Mouse (Mus musculus) midbrain, embryonic 12.5 days (tissue): ENCODE measurements around the gene Ccr4. TPM values are rescaled to one million over a fixed set of nuclear protein-coding genes. Genes with fewer than 3 reads are reported as not detected.
"Not testable (repeated sequence)": the region's sequence is repeated elsewhere in the genome, so short reads cannot be mapped to it uniquely, and the experiment has no call there.

Experiments used
- ATAC-seq: fragments of 200-750 bp; cut with Nextera tagmentation; 2 replicates; pipeline ENCODE4 v1.8.0; 2017; ENCODE audit warnings: low read depth, moderate TSS enrichment, moderate library complexity; ENCODE audit not compliant: low FRiP score
- H3K27ac ChIP-seq: fragments of 300-500 bp; sonication (generic); replicated peaks from 2 replicates; pipeline ENCODE4 v1.5.1; 2016; ENCODE audit warnings: mild to moderate bottlenecking
- H3K27me3 ChIP-seq: fragments of 300-500 bp; sonication (generic); 2 replicates; pipeline ENCODE4 v1.6.1; 2016; ENCODE audit warnings: mild to moderate bottlenecking
- H3K36me3 ChIP-seq: fragments of 300-500 bp; sonication (generic); 2 replicates; pipeline ENCODE4 v1.6.1; 2016
- H3K4me1 ChIP-seq: fragments of 300-500 bp; sonication (generic); 2 replicates; pipeline ENCODE4 v1.6.1; 2016
- H3K4me2 ChIP-seq: fragments of 300-500 bp; sonication (generic); replicated peaks from 2 replicates; pipeline ENCODE4 v1.6.1; 2016; ENCODE audit warnings: mild to moderate bottlenecking, moderate library complexity
- H3K4me3 ChIP-seq: fragments of 300-500 bp; sonication (generic); 2 replicates; pipeline ENCODE4 v1.5.1; 2016; ENCODE audit warnings: mild to moderate bottlenecking
- H3K9ac ChIP-seq: fragments of 300-500 bp; sonication (generic); replicated peaks from 2 replicates; pipeline ENCODE4 v1.6.1; 2016; ENCODE audit warnings: mild to moderate bottlenecking, moderate library complexity
- H3K9me3 ChIP-seq: fragments of 300-500 bp; sonication (generic); 2 replicates; pipeline ENCODE4 v1.6.1; 2016; ENCODE audit warnings: mild to moderate bottlenecking
- WGBS: fragments of 180-500 bp; shearing (Covaris S2); methylation state at CpG from one replicate; pipeline ENCODE4 v1.1.7; 2016; 5-methylcytosine and 5-hydroxymethylcytosine counted together
- polyA plus RNA-seq: library from polyadenylated mRNA; unstranded; fragments of >200 nt; fragmentation: Nextera tagmentation; extraction: Ambion mirVana; gene quantifications from 2 replicates; pipeline ENCODE4 v1.2.1, GENCODE M21; 2016

Gene Ccr4
- polyA plus RNA-seq, 1 experiment from 2014 or later, result not detected

DNA sequence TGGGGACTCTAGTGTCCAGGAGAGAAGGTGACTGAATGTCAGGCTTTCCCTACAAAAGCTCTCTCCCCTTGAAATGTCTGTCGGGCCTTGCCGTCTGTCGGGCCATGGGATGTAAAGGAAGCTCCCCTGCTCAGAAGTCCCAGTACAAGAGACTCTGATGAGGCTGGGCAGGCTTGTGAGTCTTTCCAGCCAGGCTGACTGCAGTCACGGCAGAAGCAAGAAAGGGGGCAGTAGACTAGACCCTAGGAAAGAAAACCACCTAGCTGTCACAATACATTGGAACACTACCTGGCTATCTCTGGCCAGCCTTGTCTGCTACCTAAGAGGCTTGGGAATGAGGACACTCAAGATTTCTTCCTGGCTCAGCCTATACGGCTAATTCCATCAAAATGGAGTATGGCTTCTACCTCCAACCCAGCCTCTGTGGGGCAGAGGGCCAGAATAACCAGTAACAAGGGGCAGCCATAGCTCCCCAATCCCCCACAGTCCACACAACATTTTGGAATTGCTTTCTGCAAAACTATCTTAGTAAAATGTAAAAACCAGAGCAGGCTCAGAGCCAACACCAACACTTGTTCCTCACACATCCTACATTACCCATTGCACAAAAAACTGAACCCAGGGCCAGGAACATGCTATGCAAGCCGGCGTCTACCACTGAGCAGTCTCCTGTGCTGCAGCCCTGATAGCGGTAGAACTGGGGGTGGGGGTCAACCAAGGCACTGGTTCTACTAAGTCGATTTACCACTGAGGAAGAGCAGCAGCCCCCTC is 30.2 kb upstream of the Ccr4 start:
- Histone ChIP-seq H3K4me2 (no peak overlapping the region), H3K9ac (no peak overlapping the region), H3K36me3 (no peaks in the 10 kb centered on the region), H3K4me1 (peaks cover 24% of the 10 kb centered on the region), H3K27me3 (no peaks in the 10 kb centered on the region), H3K4me3 (no peak overlapping the region), H3K27ac (no peak overlapping the region), H3K9me3 (no peaks in the 10 kb centered on the region)
- no peak for ATAC-seq
- 82% methylated on average over 9 of the region's 9 CpGs for WGBS

GRCm38 (mm10) chr9:114533848-114534247 is 29.1 kb upstream of the Ccr4 start:
- Histone ChIP-seq H3K4me1 (peaks cover 24% of the 10 kb centered on the region), H3K9ac (no peak overlapping the region), H3K27me3 (no peaks in the 10 kb centered on the region), H3K9me3 (no peaks in the 10 kb centered on the region), H3K4me3 (no peak overlapping the region), H3K27ac (no peak overlapping the region), H3K4me2 (no peak overlapping the region), H3K36me3 (no peaks in the 10 kb centered on the region)
- WGBS, result 74% methylated on average over 4 of the region's 4 CpGs
- 0 out of 2 replicates have a peak, but pooled peaks have one; percentile 8 for ATAC-seq

DNA sequence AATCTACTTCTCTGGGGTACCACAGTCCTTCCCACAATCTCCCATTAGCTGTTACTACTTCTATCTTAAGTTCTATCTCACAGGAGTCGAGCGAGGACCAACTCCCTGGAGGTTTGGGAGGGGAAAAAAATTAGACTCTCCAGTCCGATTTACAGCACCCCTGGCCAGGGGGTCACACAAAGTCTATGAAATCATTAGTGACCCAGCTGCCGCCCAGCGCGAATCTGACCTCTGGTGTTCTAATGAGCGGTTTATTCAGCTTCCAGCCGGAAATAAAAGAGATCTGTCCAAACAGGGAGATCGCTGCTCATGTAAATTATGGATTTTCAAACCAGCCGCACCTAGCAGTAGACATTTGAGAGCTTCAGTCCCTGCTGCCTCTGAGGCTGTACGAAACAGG is 26.6 kb upstream of the Ccr4 start:
- Histone ChIP-seq H3K36me3 (no peaks in the 10 kb centered on the region), H3K4me1 (peaks cover 37% of the 10 kb centered on the region)
- WGBS, result 32% methylated on average over 11 of the region's 11 CpGs

DNA sequence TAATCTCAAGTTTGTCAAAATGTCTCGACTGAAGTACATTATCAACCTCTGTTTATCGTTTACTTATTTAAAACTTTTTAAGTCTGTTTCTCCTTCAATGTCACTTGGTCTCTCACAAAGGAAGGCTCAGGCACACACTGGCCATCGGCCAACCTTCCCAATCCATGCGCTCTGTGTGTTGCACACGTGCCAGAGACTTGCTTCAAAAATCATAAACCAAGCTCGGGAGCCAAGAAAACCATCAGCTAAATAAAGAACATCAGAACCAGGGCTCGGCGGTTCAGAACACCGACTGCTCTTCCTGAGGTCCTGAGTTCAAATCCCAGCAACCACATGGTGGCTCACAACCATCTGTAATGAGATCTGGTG is 23.9 kb upstream of the Ccr4 start:
- peaks cover 44% of the 10 kb centered on the region for H3K4me1 ChIP-seq
- ATAC-seq, result no peak
- H3K4me2 ChIP-seq, result no peak overlapping the region
- no peaks in the 10 kb centered on the region for H3K27me3 ChIP-seq
- no peaks in the 10 kb centered on the region for H3K9me3 ChIP-seq
- H3K9ac ChIP-seq, result no peak overlapping the region
- no peak overlapping the region for H3K27ac ChIP-seq
- H3K4me3 ChIP-seq, result no peak overlapping the region
- no peaks in the 10 kb centered on the region for H3K36me3 ChIP-seq
- 49% methylated on average over 9 of the region's 9 CpGs for WGBS

More for the DNA sequence above, 26.6 kb upstream of the Ccr4 start:
- Histone ChIP-seq H3K9me3 (no peaks in the 10 kb centered on the region), H3K27me3 (no peaks in the 10 kb centered on the region), H3K27ac (no peak overlapping the region), H3K4me3 (no peak overlapping the region), H3K9ac (no peak overlapping the region), H3K4me2 (no peak overlapping the region; the same call in 1 of the 2 replicates)
- no peak for ATAC-seq

- Histone ChIP-seq H3K36me3 (no peaks in the 10 kb centered on the region), H3K4me3 (no peak overlapping the region), H3K9ac (no peak overlapping the region), H3K4me1 (peaks cover 44% of the 10 kb centered on the region), H3K27ac (no peak overlapping the region), H3K9me3 (no peaks in the 10 kb centered on the region), H3K27me3 (no peaks in the 10 kb centered on the region), H3K4me2 (peak overlapping the region; percentile 23; the same call in 1 of the 2 replicates)
- 7% methylated on average over 17 of the region's 17 CpGs for WGBS
- ATAC-seq, result peak; percentile 55
Measured at GRCm38 (mm10) chr9:114527992-114528679, 23.4 kb upstream of the Ccr4 start.

GRCm38 (mm10) chr9:114527085-114527484 is 22.4 kb upstream of the Ccr4 start:
- peak overlapping the region; percentile 38 for H3K4me2 ChIP-seq
- peak; percentile 49 for ATAC-seq
- H3K4me3 ChIP-seq, result peak overlapping the region; percentile 19; the same call in 1 of the 2 replicates
- 2% methylated on average over 16 of the region's 16 CpGs for WGBS
- no peaks in the 10 kb centered on the region for H3K9me3 ChIP-seq
- peak overlapping the region; percentile 54 for H3K27ac ChIP-seq
- no peaks in the 10 kb centered on the region for H3K36me3 ChIP-seq
- peaks cover 44% of the 10 kb centered on the region for H3K4me1 ChIP-seq
- H3K9ac ChIP-seq, result no peak overlapping the region
- no peaks in the 10 kb centered on the region for H3K27me3 ChIP-seq

DNA sequence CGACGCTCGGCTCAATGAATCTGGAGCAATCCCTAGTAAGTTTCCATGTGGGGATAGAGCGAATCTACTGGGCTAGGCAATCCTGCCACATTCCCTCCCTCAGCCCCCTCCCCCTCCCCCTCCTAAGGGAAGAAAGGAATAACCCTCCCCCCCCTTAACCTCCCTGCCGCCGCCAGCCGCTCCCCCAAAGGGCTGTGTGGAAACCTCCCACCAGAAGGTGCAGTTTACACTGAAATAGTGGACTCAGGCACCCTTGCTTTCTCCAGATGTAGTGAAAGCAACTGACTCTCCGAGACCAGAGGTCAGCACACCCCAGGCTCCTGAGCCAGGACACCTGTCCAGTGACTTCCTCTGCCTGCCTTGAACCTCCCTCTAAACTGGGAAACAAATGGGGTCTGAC is 21.9 kb upstream of the Ccr4 start:
- no peak for ATAC-seq
- peaks cover 42% of the 10 kb centered on the region for H3K4me1 ChIP-seq
- no peak overlapping the region for H3K9ac ChIP-seq
- H3K4me3 ChIP-seq, result peak overlapping the region; percentile 19; the same call in 1 of the 2 replicates
- H3K4me2 ChIP-seq, result peak overlapping the region; percentile 38
- H3K36me3 ChIP-seq, result no peaks in the 10 kb centered on the region
- H3K27ac ChIP-seq, result peak overlapping the region; percentile 54
- H3K27me3 ChIP-seq, result no peaks in the 10 kb centered on the region
- no peaks in the 10 kb centered on the region for H3K9me3 ChIP-seq
- 5% methylated on average over 8 of the region's 8 CpGs for WGBS

DNA sequence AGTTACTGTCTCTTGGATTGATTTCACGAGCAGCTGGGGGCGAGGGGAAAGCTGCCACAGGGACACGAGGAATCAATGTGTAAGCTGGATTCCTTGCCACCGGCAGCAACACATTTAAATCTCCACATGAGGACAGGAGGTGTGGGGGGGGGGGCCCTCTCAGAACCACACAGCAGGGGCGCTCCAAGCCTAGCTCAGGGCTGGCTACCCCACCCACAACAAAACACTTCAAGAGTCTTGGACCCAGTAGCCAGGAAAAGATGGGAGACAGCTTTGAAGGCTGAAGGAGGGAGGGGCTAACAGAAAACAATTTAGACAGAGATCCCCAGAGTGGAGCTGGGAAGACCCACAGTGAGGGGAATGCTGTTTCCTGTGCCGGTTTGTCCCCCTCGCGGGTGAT is 21.2 kb upstream of the Ccr4 start:
- H3K36me3 ChIP-seq, result no peaks in the 10 kb centered on the region
- WGBS, result 9% methylated on average over 8 of the region's 8 CpGs
- no peak overlapping the region for H3K27ac ChIP-seq
- peaks cover 36% of the 10 kb centered on the region for H3K4me1 ChIP-seq
- no peaks in the 10 kb centered on the region for H3K9me3 ChIP-seq
- H3K27me3 ChIP-seq, result no peaks in the 10 kb centered on the region
- no peak for ATAC-seq
- 0 out of 2 replicates have a peak overlapping the region, but pooled peaks have one; percentile 15 for H3K9ac ChIP-seq
- peak overlapping the region; percentile 38 for H3K4me2 ChIP-seq
- H3K4me3 ChIP-seq, result no peak overlapping the region

DNA sequence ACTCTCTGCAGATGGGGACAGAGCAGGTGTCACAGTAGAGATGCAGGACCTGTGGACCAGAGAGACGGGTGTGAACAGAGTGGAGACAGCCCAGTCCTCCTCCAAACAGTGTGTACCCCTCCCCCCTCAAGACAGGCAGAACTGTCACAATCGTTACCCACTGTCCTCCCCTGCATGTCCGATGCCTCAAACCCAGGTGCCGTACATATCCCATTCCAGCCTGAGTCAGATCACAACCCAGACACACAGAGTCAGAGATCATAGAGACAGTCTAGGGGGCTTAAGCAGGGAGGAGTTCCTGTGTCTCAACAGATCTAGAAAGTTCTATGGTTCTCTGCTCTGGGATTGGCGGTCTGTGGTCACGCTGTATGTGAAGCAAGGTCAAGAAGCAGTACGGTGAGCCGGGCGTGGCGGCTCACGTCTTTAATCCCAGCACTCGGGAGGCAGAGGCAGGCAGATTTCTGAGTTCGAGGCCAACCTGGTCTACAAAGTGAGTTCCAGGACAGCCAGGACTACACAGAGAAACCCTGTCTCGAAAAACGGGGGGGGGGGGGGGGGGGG is 20.4 kb upstream of the Ccr4 start:
- H3K9ac ChIP-seq, result no peak overlapping the region
- 93% methylated on average over 13 of the region's 15 CpGs for WGBS
- no peak overlapping the region for H3K4me2 ChIP-seq
- no peak overlapping the region for H3K4me3 ChIP-seq
- no peak overlapping the region for H3K27ac ChIP-seq
- no peak for ATAC-seq
- no peaks in the 10 kb centered on the region for H3K9me3 ChIP-seq
- H3K4me1 ChIP-seq, result peaks cover 30% of the 10 kb centered on the region
- H3K27me3 ChIP-seq, result no peaks in the 10 kb centered on the region
- no peaks in the 10 kb centered on the region for H3K36me3 ChIP-seq

DNA sequence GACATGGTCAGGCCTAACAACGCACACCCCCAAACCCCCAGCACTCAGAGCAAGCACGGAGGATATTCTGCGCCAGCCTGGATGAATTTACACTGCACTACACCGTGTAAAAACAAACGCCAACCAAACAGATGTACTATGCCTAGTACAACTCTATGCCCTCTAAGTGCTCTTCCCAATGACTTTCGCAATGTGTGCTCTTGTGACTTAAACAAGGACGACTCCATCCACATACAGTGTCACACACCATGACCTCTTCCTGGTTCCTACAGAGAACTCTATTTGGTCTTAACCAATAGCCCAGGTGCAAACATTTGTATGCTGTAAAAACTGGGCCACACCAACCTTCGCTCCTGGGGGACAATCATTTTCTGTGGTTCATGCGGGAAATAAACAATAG is 17.8 kb upstream of the Ccr4 start:
- H3K4me3 ChIP-seq, result no peak overlapping the region
- no peak for ATAC-seq
- H3K9me3 ChIP-seq, result no peaks in the 10 kb centered on the region
- H3K36me3 ChIP-seq, result no peaks in the 10 kb centered on the region
- H3K27me3 ChIP-seq, result no peaks in the 10 kb centered on the region
- peaks cover 18% of the 10 kb centered on the region for H3K4me1 ChIP-seq
- H3K27ac ChIP-seq, result no peak overlapping the region
- H3K4me2 ChIP-seq, result no peak overlapping the region
- 90% methylated on average over 9 of the region's 9 CpGs for WGBS
- no peak overlapping the region for H3K9ac ChIP-seq

DNA sequence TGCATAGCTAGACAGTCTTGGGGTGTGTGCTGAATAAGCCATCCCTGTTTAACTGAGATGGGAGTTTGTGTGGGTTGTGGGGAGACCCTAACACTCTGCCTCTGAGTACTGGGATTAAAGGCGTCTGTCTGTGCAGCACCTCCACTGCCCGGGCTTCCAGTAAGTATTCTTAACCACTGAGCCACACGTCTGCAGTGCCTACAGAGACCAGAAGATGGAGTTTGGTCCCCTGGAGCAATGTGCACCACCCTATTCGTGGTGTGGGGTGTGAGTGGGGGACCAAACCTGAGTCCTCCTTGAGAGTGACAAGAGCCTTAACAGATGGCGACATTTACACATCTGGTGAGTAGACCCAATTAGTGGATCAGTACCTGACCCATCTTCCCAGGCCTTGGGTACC is 17.3 kb upstream of the Ccr4 start:
- Histone ChIP-seq H3K9me3 (no peaks in the 10 kb centered on the region), H3K4me2 (no peak overlapping the region), H3K9ac (no peak overlapping the region), H3K4me1 (peaks cover 15% of the 10 kb centered on the region), H3K4me3 (no peak overlapping the region), H3K36me3 (no peaks in the 10 kb centered on the region), H3K27me3 (no peaks in the 10 kb centered on the region), H3K27ac (no peak overlapping the region)
- WGBS, result 54% methylated on average over 5 of the region's 5 CpGs
- no peak for ATAC-seq

GRCm38 (mm10) chr9:114520529-114520928 is 15.8 kb upstream of the Ccr4 start:
- not testable (repeated sequence) for H3K27me3 ChIP-seq, ATAC-seq, H3K27ac ChIP-seq, H3K9ac ChIP-seq, H3K4me2 ChIP-seq, H3K36me3 ChIP-seq, H3K9me3 ChIP-seq, H3K4me1 ChIP-seq, H3K4me3 ChIP-seq
- 80% methylated on average over 4 of the region's 4 CpGs for WGBS
